Mouse (Mus musculus) bone marrow macrophage, adult 2 months (primary cell): ENCODE measurements at regions not wholly inside any gene's neighbourhood (a gene's known extent, or its start where the extent isn't known, plus 50 kb on each side); places are given as distances from the start of the nearest gene placed in this dataset.

Experiments used
- CTCF ChIP-seq: IDR thresholded peaks from 2 replicates; pipeline ENCODE4 v1.5.1; 2012; ENCODE audit warnings: low read depth, mild to moderate bottlenecking, low read length, moderate library complexity
- POLR2A ChIP-seq: IDR thresholded peaks from 2 replicates; pipeline ENCODE4 v1.6.1; 2012; ENCODE audit warnings: mild to moderate bottlenecking, low read depth, low read length, borderline replicate concordance

DNA sequence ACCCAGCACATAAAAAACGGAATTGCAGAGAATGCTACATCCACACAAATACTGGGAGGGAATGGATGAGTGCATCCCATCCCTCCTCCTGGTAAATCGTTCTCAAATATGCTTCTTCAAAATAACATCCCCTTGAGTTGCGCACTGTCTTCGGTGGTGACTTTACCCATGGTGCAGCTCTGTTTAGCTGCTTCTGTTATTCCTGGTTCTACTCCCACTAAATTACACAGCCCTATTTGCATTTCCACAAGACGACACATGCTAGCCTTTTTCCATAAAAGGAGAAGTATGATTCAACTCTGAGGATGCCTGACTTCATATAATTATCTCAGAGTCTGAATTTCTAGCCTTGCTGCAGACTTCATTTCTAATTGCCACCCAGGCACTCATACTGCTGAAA, 65.5 kb upstream of the Ift57 start:
- TF ChIP-seq POLR2A (no peak), CTCF (no peak)
